Mouse (Mus musculus): ENCODE data around the gene Pgm2l1.

DNA sequence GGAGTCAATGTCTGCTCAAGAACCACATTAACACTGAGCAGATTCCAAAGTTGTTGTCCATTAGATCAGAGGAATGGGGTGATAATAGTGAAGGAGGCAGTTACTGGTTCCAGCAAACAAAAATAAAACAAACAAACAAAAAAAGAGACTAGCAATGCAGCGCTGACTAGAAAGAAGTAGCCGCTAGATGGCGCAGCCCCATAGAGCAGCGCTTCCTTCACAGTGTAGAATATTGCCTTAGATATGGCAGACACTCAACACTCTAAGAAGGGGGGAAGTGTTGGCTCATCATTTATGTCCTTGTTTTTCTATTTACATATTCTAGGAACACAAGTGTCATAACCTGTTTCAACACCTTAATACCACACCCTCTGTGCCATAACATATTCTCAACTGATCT lies 36.4 kb upstream of the Pgm2l1 start:
- TF ChIP-seq POLR2A (IDR thresholded peaks at IDR 0.05; ENCODE audit: control insufficient read depth, extremely low read depth, insufficient read depth, low read length, poor library complexity) = no peak
- TF ChIP-seq CTCF (IDR thresholded peaks at IDR 0.05; ENCODE audit: borderline replicate concordance, control insufficient read depth, extremely low read depth, insufficient read depth, low read length, poor library complexity) = no peak
